Mouse (Mus musculus): ENCODE results near the gene Pithd1. TPM values are rescaled to one million over a fixed set of nuclear protein-coding genes. Genes with fewer than 3 reads are reported as not detected.
A peak's percentile ranks its signal among the peaks of the same experiment; 100 is the strongest.

Pithd1 gene
- 56.1 and 60.7 TPM in 2 replicates for polyA plus RNA-seq (2012; rRNA removed)

DNA sequence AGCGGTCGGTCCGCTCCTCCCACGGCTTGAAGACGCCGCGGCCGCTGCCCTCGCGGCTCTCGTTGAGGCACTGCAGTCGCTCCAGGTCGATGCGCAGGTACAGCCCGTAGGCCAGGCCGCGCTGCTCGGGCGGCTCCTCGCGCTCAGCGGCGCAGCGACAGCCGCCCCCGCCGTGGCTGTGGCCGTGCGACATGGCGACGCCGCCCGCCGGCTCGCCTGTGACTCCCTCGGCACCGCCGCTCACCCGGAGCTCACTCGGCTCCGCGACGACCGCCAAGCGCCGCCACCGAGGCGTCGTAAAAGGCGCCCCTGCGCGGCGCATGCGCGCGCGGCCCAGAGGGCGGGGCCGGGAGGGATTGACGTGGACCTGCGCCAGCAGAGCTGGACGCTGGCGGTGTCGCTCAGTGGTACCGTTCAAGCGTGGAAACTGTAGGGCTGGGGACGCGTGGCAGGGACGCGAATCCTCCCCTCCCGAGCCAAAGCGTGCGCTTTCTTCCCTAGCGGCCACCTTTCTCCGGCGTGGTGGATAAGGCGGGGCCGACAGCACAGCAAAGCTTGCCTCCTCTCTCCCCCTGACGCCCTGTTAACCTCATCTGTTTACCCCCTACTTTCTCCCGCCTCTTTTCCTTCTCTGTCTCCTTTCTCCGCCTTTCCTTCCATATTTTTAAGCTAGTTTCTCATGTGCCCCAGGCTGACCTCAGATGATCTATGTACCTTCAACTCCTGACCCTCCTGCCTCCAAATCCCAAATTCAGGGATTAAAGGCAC lies at the start of gene Pithd1:
Gene Pithd1 (minus strand): TSS at position 322 of the 768 bp plus-strand sequence.
- H3K4me1 ChIP-seq (ENCODE audit: control insufficient read depth, insufficient read depth, low read length) = peaks cover 6% of the 10 kb centered on the region
- TF ChIP-seq POLR2A (IDR thresholded peaks at IDR 0.05; ENCODE audit: control insufficient read depth, low read depth, low read length) (peak; percentile 95), CTCF (IDR thresholded peaks at IDR 0.05; ENCODE audit: control insufficient read depth, insufficient read depth, insufficient replicate concordance, low read depth, low read length) (no peak)
- H3K4me3 ChIP-seq (ENCODE audit: control insufficient read depth, low read depth, low read length) = peak within 1 kb of the TSS; percentile 97
- no peaks in the 10 kb centered on the region for H3K27me3 ChIP-seq (ENCODE audit: control insufficient read depth, insufficient read depth, low read length)
- peak within 1 kb of the TSS; percentile 86 for H3K27ac ChIP-seq (ENCODE audit: control insufficient read depth, insufficient read depth, low read depth, low read length)
- peaks cover 3% of the 10 kb centered on the region; the same call in 1 of the 2 replicates for H3K36me3 ChIP-seq (ENCODE audit: control insufficient read depth, insufficient read depth, low read length)

DNA sequence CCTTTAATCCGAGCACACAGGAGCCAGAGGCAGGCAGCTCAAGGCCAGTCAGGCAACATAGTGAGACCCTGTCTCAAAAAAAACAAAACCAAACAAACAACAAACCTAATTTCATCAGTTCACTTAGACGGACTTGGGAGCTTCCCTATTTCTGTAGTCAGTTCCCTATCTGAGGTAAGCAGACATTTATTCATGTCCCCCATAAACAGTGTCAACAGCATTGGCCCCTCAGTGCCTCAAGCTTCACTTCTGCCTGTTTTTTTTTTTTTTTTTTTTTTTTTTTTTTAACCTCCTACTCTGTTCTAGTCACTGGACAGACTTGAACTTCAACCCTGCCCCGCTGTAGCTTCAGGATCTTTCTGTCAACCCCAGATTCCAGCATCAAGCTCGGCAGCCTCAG lies 48.0 kb upstream of the Pithd1 start:
- H3K27ac ChIP-seq (ENCODE audit: control insufficient read depth, insufficient read depth, low read depth, low read length) = no peak overlapping the region
- TF ChIP-seq POLR2A (IDR thresholded peaks at IDR 0.05; ENCODE audit: control insufficient read depth, low read depth, low read length) (no peak), CTCF (IDR thresholded peaks at IDR 0.05; ENCODE audit: control insufficient read depth, insufficient read depth, insufficient replicate concordance, low read depth, low read length) (no peak)
- no peaks in the 10 kb centered on the region for H3K36me3 ChIP-seq (ENCODE audit: control insufficient read depth, insufficient read depth, low read length)
- H3K4me1 ChIP-seq (ENCODE audit: control insufficient read depth, insufficient read depth, low read length) = no peaks in the 10 kb centered on the region
- no peaks in the 10 kb centered on the region for H3K27me3 ChIP-seq (ENCODE audit: control insufficient read depth, insufficient read depth, low read length)
- H3K4me3 ChIP-seq (ENCODE audit: control insufficient read depth, low read depth, low read length) = no peak overlapping the region

DNA sequence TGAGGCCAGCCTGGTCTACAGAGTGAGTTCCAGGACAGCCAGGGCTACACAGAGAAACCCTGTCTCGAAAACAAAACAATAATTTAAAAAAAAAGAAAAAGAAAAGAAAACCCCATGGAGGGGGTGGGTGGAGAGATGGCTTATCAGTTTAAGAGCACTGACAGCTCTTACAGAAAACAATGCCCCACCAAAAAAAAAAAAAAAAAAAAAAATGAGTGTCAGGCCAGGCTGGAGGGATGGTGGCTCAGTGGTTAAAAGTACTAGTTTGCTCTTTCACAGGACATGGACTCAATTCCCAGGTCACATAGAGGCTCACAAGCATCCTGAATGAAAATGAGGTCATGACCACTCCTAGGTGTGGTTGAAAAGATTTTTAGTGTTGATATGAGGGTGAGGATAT lies 46.2 kb upstream of the Pithd1 start:
- Histone ChIP-seq H3K4me1 (ENCODE audit: control insufficient read depth, insufficient read depth, low read length) (peaks cover 2% of the 10 kb centered on the region), H3K36me3 (ENCODE audit: control insufficient read depth, insufficient read depth, low read length) (no peaks in the 10 kb centered on the region), H3K27ac (ENCODE audit: control insufficient read depth, insufficient read depth, low read depth, low read length) (no peak overlapping the region), H3K27me3 (ENCODE audit: control insufficient read depth, insufficient read depth, low read length) (no peaks in the 10 kb centered on the region), H3K4me3 (ENCODE audit: control insufficient read depth, low read depth, low read length) (no peak overlapping the region)
- TF ChIP-seq CTCF (IDR thresholded peaks at IDR 0.05; ENCODE audit: control insufficient read depth, insufficient read depth, insufficient replicate concordance, low read depth, low read length) (no peak), POLR2A (IDR thresholded peaks at IDR 0.05; ENCODE audit: control insufficient read depth, low read depth, low read length) (no peak)

DNA sequence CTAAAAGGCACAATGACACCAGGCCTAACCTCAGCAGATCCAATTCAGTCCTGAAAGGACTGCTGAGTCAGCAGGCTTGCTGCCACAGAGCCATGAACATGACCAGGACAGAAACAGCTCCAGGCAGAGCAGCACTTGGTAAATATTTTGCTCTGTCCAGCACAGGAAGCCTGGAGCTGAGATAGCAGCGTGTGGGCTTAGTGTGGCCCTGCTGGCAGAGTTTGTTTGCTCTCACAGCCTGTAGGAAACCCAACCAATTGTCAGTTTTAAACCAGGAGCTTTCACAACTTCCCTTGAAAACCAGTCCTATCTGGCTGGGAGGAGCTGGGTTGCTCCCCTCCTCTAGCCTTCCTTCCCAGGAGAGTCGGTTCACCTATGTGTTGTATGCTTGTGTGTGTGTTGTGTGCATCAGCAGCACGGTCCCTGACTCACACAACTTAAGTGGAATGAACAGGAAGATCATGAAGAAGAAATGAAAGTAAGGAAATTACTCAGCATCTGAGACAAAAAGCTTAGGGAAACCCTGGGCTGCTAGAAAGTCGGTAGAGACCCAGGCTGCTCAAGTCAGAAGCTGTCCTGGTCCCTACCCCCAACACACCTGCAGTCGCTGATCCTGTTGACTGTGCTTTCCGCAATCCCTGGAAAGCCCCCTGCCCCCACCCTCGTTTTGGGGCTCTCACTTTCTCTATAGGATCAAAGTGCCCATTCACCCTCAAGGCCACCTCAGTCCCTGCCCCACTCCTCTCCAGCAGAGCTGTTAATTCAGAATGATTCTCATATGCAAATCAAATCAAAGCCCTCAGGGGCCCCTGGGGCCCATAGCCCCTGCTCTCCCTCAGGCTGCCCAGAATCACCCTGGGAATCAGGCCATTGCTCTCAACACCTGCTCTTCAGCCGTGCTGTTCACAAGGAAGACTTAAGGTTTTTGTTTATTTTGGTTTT lies 44.2 kb upstream of the Pithd1 start:
- H3K27ac ChIP-seq (ENCODE audit: control insufficient read depth, insufficient read depth, low read depth, low read length) = no peak overlapping the region
- no peaks in the 10 kb centered on the region for H3K36me3 ChIP-seq (ENCODE audit: control insufficient read depth, insufficient read depth, low read length)
- no peak for TF ChIP-seq CTCF (IDR thresholded peaks at IDR 0.05; ENCODE audit: control insufficient read depth, insufficient read depth, insufficient replicate concordance, low read depth, low read length)
- TF ChIP-seq POLR2A (IDR thresholded peaks at IDR 0.05; ENCODE audit: control insufficient read depth, low read depth, low read length) = no peak
- H3K4me3 ChIP-seq (ENCODE audit: control insufficient read depth, low read depth, low read length) = no peak overlapping the region
- H3K27me3 ChIP-seq (ENCODE audit: control insufficient read depth, insufficient read depth, low read length) = no peaks in the 10 kb centered on the region
- peaks cover 3% of the 10 kb centered on the region for H3K4me1 ChIP-seq (ENCODE audit: control insufficient read depth, insufficient read depth, low read length)

DNA sequence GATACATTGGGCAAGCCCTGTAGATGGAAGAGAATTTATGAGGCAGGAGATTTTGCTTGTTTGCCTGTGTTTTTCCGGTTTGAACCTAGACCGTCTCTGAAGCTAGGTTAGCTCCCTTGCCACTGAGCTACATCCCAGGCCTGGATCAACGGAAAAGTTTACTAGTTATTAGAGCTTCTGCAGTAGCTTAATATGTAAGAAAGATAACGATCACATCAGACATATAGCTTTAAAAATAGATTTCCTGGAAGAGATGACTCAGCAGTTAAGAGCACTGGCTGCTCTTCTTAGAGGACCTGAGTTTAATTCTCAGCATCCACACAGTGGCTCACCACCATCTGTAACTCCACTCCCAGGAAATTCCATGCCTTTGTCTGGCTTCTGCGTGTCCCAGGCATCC lies 41.6 kb upstream of the Pithd1 start:
- no peak for TF ChIP-seq CTCF (IDR thresholded peaks at IDR 0.05; ENCODE audit: control insufficient read depth, insufficient read depth, insufficient replicate concordance, low read depth, low read length)
- no peak for TF ChIP-seq POLR2A (IDR thresholded peaks at IDR 0.05; ENCODE audit: control insufficient read depth, low read depth, low read length)
- H3K4me3 ChIP-seq (ENCODE audit: control insufficient read depth, low read depth, low read length) = no peak overlapping the region
- no peaks in the 10 kb centered on the region for H3K27me3 ChIP-seq (ENCODE audit: control insufficient read depth, insufficient read depth, low read length)

DNA sequence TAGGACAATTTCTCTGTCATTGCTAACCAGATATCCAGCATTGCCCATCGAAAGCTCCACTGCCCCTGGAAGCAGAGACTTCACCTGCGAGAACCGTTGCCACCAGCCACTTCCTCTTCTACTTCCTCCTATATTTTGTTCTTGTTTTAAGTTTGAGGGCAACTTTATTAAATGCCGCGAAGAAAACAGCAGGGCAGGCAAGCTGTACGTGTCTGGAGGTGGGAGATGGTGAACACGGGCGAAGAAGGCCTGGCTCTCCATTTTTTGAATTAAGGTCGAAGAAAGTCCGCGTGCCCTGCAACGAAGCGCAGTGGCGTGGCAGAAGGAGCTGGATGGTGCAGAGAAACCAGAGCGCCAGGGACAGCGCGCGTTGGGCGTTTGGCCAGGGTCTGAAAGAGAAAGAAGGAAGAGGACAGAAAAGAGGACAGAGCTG lies 41.1 kb upstream of the Pithd1 start:
- Histone ChIP-seq H3K27ac (ENCODE audit: control insufficient read depth, insufficient read depth, low read depth, low read length) (no peak overlapping the region), H3K27me3 (ENCODE audit: control insufficient read depth, insufficient read depth, low read length) (no peaks in the 10 kb centered on the region), H3K36me3 (ENCODE audit: control insufficient read depth, insufficient read depth, low read length) (no peaks in the 10 kb centered on the region), H3K4me3 (ENCODE audit: control insufficient read depth, low read depth, low read length) (no peak overlapping the region), H3K4me1 (ENCODE audit: control insufficient read depth, insufficient read depth, low read length) (peaks cover 3% of the 10 kb centered on the region)
- no peak for TF ChIP-seq CTCF (IDR thresholded peaks at IDR 0.05; ENCODE audit: control insufficient read depth, insufficient read depth, insufficient replicate concordance, low read depth, low read length)
- no peak for TF ChIP-seq POLR2A (IDR thresholded peaks at IDR 0.05; ENCODE audit: control insufficient read depth, low read depth, low read length)

More for the DNA sequence above, 41.6 kb upstream of the Pithd1 start:
- Histone ChIP-seq H3K4me1 (ENCODE audit: control insufficient read depth, insufficient read depth, low read length) (peaks cover 3% of the 10 kb centered on the region), H3K36me3 (ENCODE audit: control insufficient read depth, insufficient read depth, low read length) (no peaks in the 10 kb centered on the region), H3K27ac (ENCODE audit: control insufficient read depth, insufficient read depth, low read depth, low read length) (no peak overlapping the region)
